Mouse (Mus musculus): ENCODE results near the gene Cic. TPM values are rescaled to one million over a fixed set of nuclear protein-coding genes. Genes with fewer than 3 reads are reported as not detected.

Gene Cic
- polyA plus RNA-seq, 1 experiment = 292 TPM

DNA sequence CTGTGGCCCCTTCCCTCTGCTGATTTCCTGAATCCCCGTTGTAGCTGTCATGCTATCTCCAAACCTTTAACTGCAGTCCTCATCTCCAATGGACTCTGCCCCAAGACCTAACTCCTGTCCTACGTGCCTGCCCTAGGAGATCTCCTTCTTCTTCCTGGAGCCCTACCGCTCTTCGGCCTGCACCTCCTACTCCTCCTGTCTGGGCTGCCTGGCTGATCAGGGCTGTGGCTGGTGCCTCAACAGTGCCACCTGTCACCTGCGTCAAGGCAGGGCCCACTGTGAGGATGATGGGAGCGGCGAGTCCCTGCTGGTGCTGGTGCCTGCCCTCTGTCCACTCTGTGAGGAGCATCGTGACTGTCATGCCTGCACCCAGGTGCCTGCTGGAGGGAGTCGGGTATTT is 71.8 kb downstream of the Cic start:
- WGBS = 84% methylated on average over 9 of the region's 9 CpGs
- no peak for TF ChIP-seq CTCF (IDR thresholded peaks at IDR 0.05; ENCODE audit: control insufficient read depth, insufficient read depth, low read length)
- TF ChIP-seq POLR2A (IDR thresholded peaks at IDR 0.05; ENCODE audit: borderline replicate concordance, control insufficient read depth, low read depth, low read length) = no peak
- H3K4me1 ChIP-seq (ENCODE audit: control insufficient read depth, insufficient read depth, low read length) = no peaks in the 10 kb centered on the region
- H3K27ac ChIP-seq (ENCODE audit: control insufficient read depth, insufficient read depth, low read depth, low read length, poor library complexity) = no peak overlapping the region
- no peak overlapping the region for H3K4me3 ChIP-seq (replicated peaks; ENCODE audit: control insufficient read depth, low read depth, low read length)

DNA sequence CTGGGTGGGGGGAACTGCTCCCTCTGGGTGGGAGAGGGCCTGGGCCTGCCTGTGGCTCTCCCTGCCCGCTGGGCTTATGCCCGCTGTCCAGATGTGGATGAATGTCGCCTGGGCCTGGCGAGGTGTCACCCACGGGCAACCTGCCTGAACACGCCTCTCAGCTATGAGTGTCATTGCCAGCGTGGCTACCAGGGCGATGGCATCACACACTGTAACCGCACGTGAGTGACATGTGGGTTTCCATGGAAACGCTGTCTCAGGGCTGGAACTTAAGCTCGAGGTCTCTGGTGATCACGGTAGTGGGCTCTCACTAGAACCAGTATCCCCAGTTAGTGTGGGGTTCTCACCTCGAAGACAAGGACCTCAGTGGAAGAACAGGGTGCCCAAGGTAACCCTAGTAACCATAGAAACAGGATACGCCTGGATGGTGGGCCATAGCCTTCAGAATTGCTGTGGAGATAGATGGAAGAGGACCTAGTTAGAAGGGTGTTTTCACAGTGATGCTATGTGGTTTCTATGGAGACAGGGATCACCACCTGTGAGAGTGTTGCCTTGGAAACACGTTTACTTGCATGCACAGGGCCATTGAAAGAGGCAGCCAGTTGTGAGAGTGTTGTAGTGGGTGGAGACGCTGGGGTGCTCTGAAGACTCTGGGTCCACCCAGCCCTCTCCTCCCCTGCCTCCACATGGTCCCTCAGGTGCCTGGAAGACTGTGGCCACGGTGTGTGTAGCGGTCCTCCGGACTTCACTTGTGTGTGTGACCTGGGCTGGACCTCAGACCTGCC is 73.7 kb downstream of the Cic start:
- TF ChIP-seq CTCF (IDR thresholded peaks at IDR 0.05; ENCODE audit: control insufficient read depth, insufficient read depth, low read length) (no peak), POLR2A (IDR thresholded peaks at IDR 0.05; ENCODE audit: borderline replicate concordance, control insufficient read depth, low read depth, low read length) (no peak)
- Histone ChIP-seq H3K27ac (ENCODE audit: control insufficient read depth, insufficient read depth, low read depth, low read length, poor library complexity) (no peak overlapping the region), H3K4me1 (ENCODE audit: control insufficient read depth, insufficient read depth, low read length) (no peaks in the 10 kb centered on the region; the same call in 1 of the 2 replicates), H3K4me3 (replicated peaks; ENCODE audit: control insufficient read depth, low read depth, low read length) (no peak overlapping the region)
- WGBS = 78% methylated on average over 20 of the region's 20 CpGs

Other genes starting within 250 kb of the Cic start
- gene Grik5, start 195.4 kb upstream of the Cic start, polyA plus RNA-seq (2011; ENCODE audit: insufficient read depth, insufficient read length, low replicate concordance, missing spikeins) = 7.3 and 9.7 TPM in 2 replicates
- 8.1 and 11.3 TPM in 2 replicates for gene Zfp574, start 195.1 kb upstream of the Cic start, polyA plus RNA-seq (2011; ENCODE audit: insufficient read depth, insufficient read length, low replicate concordance, missing spikeins)
- gene Pou2f2, start 88.0 kb upstream of the Cic start, polyA plus RNA-seq (2011; ENCODE audit: insufficient read depth, insufficient read length, low replicate concordance, missing spikeins) = 7.8 and 16.8 TPM in 2 replicates
- 66.5 and 109 TPM in 2 replicates for gene Dedd2, start 47.1 kb upstream of the Cic start, polyA plus RNA-seq (2011; ENCODE audit: insufficient read depth, insufficient read length, low replicate concordance, missing spikeins)
- 7.2 and 13.9 TPM in 2 replicates for gene Zfp526, start 46.3 kb upstream of the Cic start, polyA plus RNA-seq (2011; ENCODE audit: insufficient read depth, insufficient read length, low replicate concordance, missing spikeins)
- gene Gsk3a, start 29.9 kb upstream of the Cic start, polyA plus RNA-seq (2011; ENCODE audit: insufficient read depth, insufficient read length, low replicate concordance, missing spikeins) = 53.6 and 56.8 TPM in 2 replicates
- gene Erf, start 16.9 kb upstream of the Cic start, polyA plus RNA-seq (2011; ENCODE audit: insufficient read depth, insufficient read length, low replicate concordance, missing spikeins) = 6.8 and 14.6 TPM in 2 replicates
- 31.5 and 46.4 TPM in 2 replicates for gene Pafah1b3, start 30.3 kb downstream of the Cic start, polyA plus RNA-seq (2011; ENCODE audit: insufficient read depth, insufficient read length, low replicate concordance, missing spikeins)
- gene Prr19, start 33.7 kb downstream of the Cic start, polyA plus RNA-seq (2011; ENCODE audit: insufficient read depth, insufficient read length, low replicate concordance, missing spikeins) = not detected in 2 replicates
- gene Tmem145, start 38.4 kb downstream of the Cic start, polyA plus RNA-seq (2011; ENCODE audit: insufficient read depth, insufficient read length, low replicate concordance, missing spikeins) = not detected in 2 replicates
- 3.0 and 5.7 TPM in 2 replicates for gene Megf8, start 49.5 kb downstream of the Cic start, polyA plus RNA-seq (2011; ENCODE audit: insufficient read depth, insufficient read length, low replicate concordance, missing spikeins)
- gene Cnfn, start 102.0 kb downstream of the Cic start, polyA plus RNA-seq (2011; ENCODE audit: insufficient read depth, insufficient read length, low replicate concordance, missing spikeins) = not detected in 2 replicates
- 195 and 311 TPM in 2 replicates for gene Lipe, start 131.0 kb downstream of the Cic start, polyA plus RNA-seq (2011; ENCODE audit: insufficient read depth, insufficient read length, low replicate concordance, missing spikeins)
- gene Cxcl17, start 145.2 kb downstream of the Cic start, polyA plus RNA-seq (2011; ENCODE audit: insufficient read depth, insufficient read length, low replicate concordance, missing spikeins) = not detected in 2 replicates
- gene Ceacam1, start 209.9 kb downstream of the Cic start, polyA plus RNA-seq (2011; ENCODE audit: insufficient read depth, insufficient read length, low replicate concordance, missing spikeins) = 11.7 and 31.5 TPM in 2 replicates